Mouse (Mus musculus) midbrain, embryonic 13.5 days (tissue): ENCODE data around the gene Cplx2. TPM values are rescaled to one million over a fixed set of nuclear protein-coding genes. Genes with fewer than 3 reads are reported as not detected.

Source experiments
- ATAC-seq: fragments of 200-750 bp; cut with Nextera tagmentation; 2 replicates; pipeline ENCODE4 v1.8.0; 2017; ENCODE audit warnings: mild to moderate bottlenecking, moderate TSS enrichment, moderate library complexity
- H3K27ac ChIP-seq: fragments of 300-500 bp; sonication (generic); 2 replicates; pipeline ENCODE4 v1.5.1; 2015; ENCODE audit warnings: inconsistent platforms, mild to moderate bottlenecking, moderate library complexity
- H3K27me3 ChIP-seq: fragments of 300-500 bp; sonication (generic); 2 replicates; pipeline ENCODE4 v1.6.1; 2015; ENCODE audit warnings: mild to moderate bottlenecking, inconsistent platforms
- H3K36me3 ChIP-seq: fragments of 300-500 bp; sonication (generic); 2 replicates; pipeline ENCODE4 v1.6.1; 2015; ENCODE audit warnings: mild to moderate bottlenecking, inconsistent platforms
- H3K4me1 ChIP-seq: fragments of 300-500 bp; sonication (generic); replicated peaks from 2 replicates; pipeline ENCODE4 v1.6.1; 2015; ENCODE audit warnings: inconsistent platforms
- H3K4me2 ChIP-seq: fragments of 300-500 bp; sonication (generic); replicated peaks from 2 replicates; pipeline ENCODE4 v1.6.1; 2015; ENCODE audit warnings: moderate library complexity, mild to moderate bottlenecking, inconsistent platforms
- H3K4me3 ChIP-seq: fragments of 300-500 bp; sonication (generic); replicated peaks from 2 replicates; pipeline ENCODE4 v1.5.1; 2015; ENCODE audit warnings: mild to moderate bottlenecking, inconsistent platforms
- H3K9ac ChIP-seq: fragments of 300-500 bp; sonication (generic); replicated peaks from 2 replicates; pipeline ENCODE4 v1.6.1; 2015; ENCODE audit warnings: mild to moderate bottlenecking, inconsistent platforms
- H3K9me3 ChIP-seq: fragments of 300-500 bp; sonication (generic); 2 replicates; pipeline ENCODE4 v1.6.1; 2016; ENCODE audit warnings: mild to moderate bottlenecking, inconsistent platforms
- WGBS: fragments of 180-500 bp; shearing (Covaris S2); methylation state at CpG from one replicate; pipeline ENCODE4 v1.1.7; 2015; 5-methylcytosine and 5-hydroxymethylcytosine counted together
- polyA plus RNA-seq: library from polyadenylated mRNA; unstranded; fragments of >200 nt; fragmentation: Nextera tagmentation; extraction: Ambion mirVana; gene quantifications from 2 replicates; pipeline ENCODE4 v1.2.1, GENCODE M21; 2015

Cplx2 gene
- polyA plus RNA-seq, 1 experiment from 2014 or later: 31.0 TPM

GRCm38 (mm10) chr13:54385008-54386004 is 14.2 kb downstream of the Cplx2 start:
- Histone ChIP-seq H3K4me1 (peaks cover 29% of the 10 kb centered on the region), H3K4me2 (no peak overlapping the region), H3K9me3 (no peaks in the 10 kb centered on the region), H3K9ac (no peak overlapping the region), H3K36me3 (peaks cover 7% of the 10 kb centered on the region; the same call in 1 of the 2 replicates), H3K27ac (peak overlapping the region; percentile 14; the same call in 1 of the 2 replicates), H3K27me3 (no peaks in the 10 kb centered on the region), H3K4me3 (no peak overlapping the region)
- 0 out of 2 replicates have a peak, but pooled peaks have one; percentile 20 for ATAC-seq
- 61% methylated on average over 19 of the region's 19 CpGs for WGBS

GRCm38 (mm10) chr13:54389971-54390564 is 18.9 kb downstream of the Cplx2 start:
- peak; percentile 81 for ATAC-seq
- H3K27ac ChIP-seq: peak overlapping the region; percentile 79
- H3K36me3 ChIP-seq: no peaks in the 10 kb centered on the region
- H3K4me2 ChIP-seq: no peak overlapping the region
- H3K9ac ChIP-seq: no peak overlapping the region
- WGBS: 59% methylated on average over 8 of the region's 8 CpGs
- H3K27me3 ChIP-seq: no peaks in the 10 kb centered on the region
- H3K9me3 ChIP-seq: no peaks in the 10 kb centered on the region
- H3K4me1 ChIP-seq: peaks cover 18% of the 10 kb centered on the region
- no peak overlapping the region for H3K4me3 ChIP-seq

- no peaks in the 10 kb centered on the region for H3K9me3 ChIP-seq
- no peak overlapping the region for H3K4me3 ChIP-seq
- H3K27me3 ChIP-seq: no peaks in the 10 kb centered on the region
- no peak overlapping the region for H3K4me2 ChIP-seq
- no peaks in the 10 kb centered on the region for H3K36me3 ChIP-seq
- WGBS: 76% methylated on average over 7 of the region's 7 CpGs
- ATAC-seq: peak; percentile 75
- H3K27ac ChIP-seq: peak overlapping the region; percentile 79
- H3K9ac ChIP-seq: no peak overlapping the region
- peaks cover 16% of the 10 kb centered on the region for H3K4me1 ChIP-seq
Observed at GRCm38 (mm10) chr13:54390565-54391013, 19.4 kb downstream of the Cplx2 start.

- Histone ChIP-seq H3K4me1 (peaks cover 16% of the 10 kb centered on the region), H3K4me2 (no peak overlapping the region), H3K9ac (no peak overlapping the region), H3K4me3 (no peak overlapping the region), H3K36me3 (no peaks in the 10 kb centered on the region), H3K27ac (peak overlapping the region; percentile 79; the same call in 1 of the 2 replicates), H3K27me3 (no peaks in the 10 kb centered on the region), H3K9me3 (no peaks in the 10 kb centered on the region)
- no peak for ATAC-seq
- WGBS: 93% methylated on average over 4 of the region's 4 CpGs
Observed at GRCm38 (mm10) chr13:54391313-54391712, 20.2 kb downstream of the Cplx2 start.

GRCm38 (mm10) chr13:54397069-54397468 is 25.9 kb downstream of the Cplx2 start:
- WGBS: 39% methylated on average over 4 of the region's 4 CpGs
- no peak for ATAC-seq
- Histone ChIP-seq H3K36me3 (no peaks in the 10 kb centered on the region), H3K27ac (no peak overlapping the region), H3K9me3 (no peaks in the 10 kb centered on the region), H3K4me1 (peaks cover 8% of the 10 kb centered on the region), H3K27me3 (no peaks in the 10 kb centered on the region), H3K4me3 (no peak overlapping the region), H3K9ac (no peak overlapping the region), H3K4me2 (no peak overlapping the region)

GRCm38 (mm10) chr13:54400565-54401179 is 29.5 kb downstream of the Cplx2 start:
- no peak for ATAC-seq
- no peaks in the 10 kb centered on the region for H3K27me3 ChIP-seq
- no peaks in the 10 kb centered on the region for H3K36me3 ChIP-seq
- WGBS: 74% methylated on average over 7 of the region's 7 CpGs
- no peak overlapping the region for H3K9ac ChIP-seq
- no peak overlapping the region for H3K27ac ChIP-seq
- peaks cover 2% of the 10 kb centered on the region; the same call in 1 of the 2 replicates for H3K9me3 ChIP-seq
- H3K4me1 ChIP-seq: peaks cover 15% of the 10 kb centered on the region
- H3K4me2 ChIP-seq: no peak overlapping the region
- H3K4me3 ChIP-seq: no peak overlapping the region

GRCm38 (mm10) chr13:54401180-54401569 is 30.0 kb downstream of the Cplx2 start:
- Histone ChIP-seq H3K4me2 (no peak overlapping the region), H3K27ac (no peak overlapping the region), H3K27me3 (no peaks in the 10 kb centered on the region), H3K36me3 (no peaks in the 10 kb centered on the region), H3K9ac (no peak overlapping the region), H3K9me3 (peaks cover 5% of the 10 kb centered on the region; the same call in 1 of the 2 replicates), H3K4me3 (no peak overlapping the region), H3K4me1 (peaks cover 15% of the 10 kb centered on the region)
- WGBS: 85% methylated on average over 5 of the region's 5 CpGs
- no peak for ATAC-seq

GRCm38 (mm10) chr13:54402346-54402745 is 31.2 kb downstream of the Cplx2 start:
- no peaks in the 10 kb centered on the region for H3K36me3 ChIP-seq
- H3K27ac ChIP-seq: no peak overlapping the region
- H3K9ac ChIP-seq: no peak overlapping the region
- ATAC-seq: no peak
- peaks cover 5% of the 10 kb centered on the region; the same call in 1 of the 2 replicates for H3K9me3 ChIP-seq
- H3K27me3 ChIP-seq: no peaks in the 10 kb centered on the region
- no peak overlapping the region for H3K4me3 ChIP-seq
- H3K4me2 ChIP-seq: no peak overlapping the region
- WGBS: 67% methylated on average over 4 of the region's 4 CpGs
- H3K4me1 ChIP-seq: peaks cover 9% of the 10 kb centered on the region

- H3K27ac ChIP-seq: peak overlapping the region; percentile 9; the same call in 1 of the 2 replicates
- H3K4me3 ChIP-seq: no peak overlapping the region
- H3K27me3 ChIP-seq: no peaks in the 10 kb centered on the region
- peaks cover 5% of the 10 kb centered on the region; the same call in 1 of the 2 replicates for H3K9me3 ChIP-seq
- no peak overlapping the region for H3K4me2 ChIP-seq
- no peak overlapping the region for H3K9ac ChIP-seq
- H3K4me1 ChIP-seq: peaks cover 7% of the 10 kb centered on the region
- ATAC-seq: no peak
- H3K36me3 ChIP-seq: no peaks in the 10 kb centered on the region
- 56% methylated on average over 17 of the region's 17 CpGs for WGBS
Observed at GRCm38 (mm10) chr13:54403224-54404070, 32.3 kb downstream of the Cplx2 start.

- H3K27me3 ChIP-seq: no peaks in the 10 kb centered on the region
- no peak overlapping the region for H3K4me2 ChIP-seq
- H3K9me3 ChIP-seq: peaks cover 5% of the 10 kb centered on the region; the same call in 1 of the 2 replicates
- ATAC-seq: no peak
- peaks cover 7% of the 10 kb centered on the region for H3K4me1 ChIP-seq
- no peak overlapping the region for H3K4me3 ChIP-seq
- no peaks in the 10 kb centered on the region for H3K36me3 ChIP-seq
- no peak overlapping the region for H3K27ac ChIP-seq
- H3K9ac ChIP-seq: no peak overlapping the region
- 65% methylated on average over 3 of the region's 3 CpGs for WGBS
Observed at GRCm38 (mm10) chr13:54404205-54404604, 33.1 kb downstream of the Cplx2 start.

- Histone ChIP-seq H3K4me2 (no peak overlapping the region), H3K9ac (no peak overlapping the region), H3K36me3 (no peaks in the 10 kb centered on the region), H3K27ac (no peak overlapping the region), H3K4me3 (no peak overlapping the region), H3K27me3 (no peaks in the 10 kb centered on the region), H3K9me3 (peaks cover 5% of the 10 kb centered on the region; the same call in 1 of the 2 replicates), H3K4me1 (peaks cover 7% of the 10 kb centered on the region)
- no peak for ATAC-seq
- WGBS: 85% methylated on average over 2 of the region's 2 CpGs
Observed at GRCm38 (mm10) chr13:54405805-54406204, 34.7 kb downstream of the Cplx2 start.
